Mouse (Mus musculus): ENCODE data around the gene Zfp607a. TPM values are rescaled to one million over a fixed set of nuclear protein-coding genes. Genes with fewer than 3 reads are reported as not detected.

Gene Zfp607a
- total RNA-seq, 2 experiments from 2014 or later, result 0.96 to 1.3 TPM

Other genes with a start within 250 kb of the Zfp607a start
- gene Ttc9b, start 203.6 kb upstream of the Zfp607a start, total RNA-seq (2021), result 10 to 100 TPM; 88.9 to 93.4 TPM
- gene Map3k10, start 182.9 kb upstream of the Zfp607a start, total RNA-seq (2021), result 100 to 1,000 TPM; 192 to 197 TPM
- gene Zfp607b, start 168.2 kb upstream of the Zfp607a start, total RNA-seq (2021), result 10 to 100 TPM; 10.9 to 11.1 TPM
- 10 to 100 TPM; 35.7 to 36.0 TPM for gene Zfp60, start 126.1 kb upstream of the Zfp607a start, total RNA-seq (2021)
- 1 to 10 TPM; 8.0 to 9.8 TPM for gene Zfp626, start 50.3 kb upstream of the Zfp607a start, total RNA-seq (2021)
- gene Zfp59, start 18.9 kb upstream of the Zfp607a start, total RNA-seq (2021), result 1 to 10 TPM; 5.1 to 5.6 TPM
- 10 to 100 TPM; 15.0 to 17.5 TPM for gene Zfp974, start 71.9 kb downstream of the Zfp607a start, total RNA-seq (2021)
- gene Zfp780b, start 121.6 kb downstream of the Zfp607a start, total RNA-seq (2021), result 10 to 100 TPM; 21.4 to 22.0 TPM
- 1 to 10 TPM; 7.1 to 7.5 TPM for gene Zfp850, start 156.6 kb downstream of the Zfp607a start, total RNA-seq (2021)
- gene Psmc4, start 192.6 kb downstream of the Zfp607a start, total RNA-seq (2021), result 100 to 1,000 TPM; 126 to 128 TPM
- gene Fcgbp, start 213.7 kb downstream of the Zfp607a start, total RNA-seq (2021), result under 1 TPM; 0.30 to 0.58 TPM